Mouse (Mus musculus) neural tube, embryonic 12.5 days (tissue): Measurements from ENCODE around the gene Srsf4. TPM values are rescaled to one million over a fixed set of nuclear protein-coding genes. Genes with fewer than 3 reads are reported as not detected.

Source experiments
- ATAC-seq: fragments of 200-750 bp; cut with Nextera tagmentation; 2 replicates; pipeline ENCODE4 v1.8.0; 2017; ENCODE audit warnings: low read depth, mild to moderate bottlenecking, moderate TSS enrichment, moderate library complexity; ENCODE audit not compliant: low FRiP score
- H3K27ac ChIP-seq: fragments of 300-500 bp; sonication (generic); 2 replicates; pipeline ENCODE4 v1.5.1; 2016
- H3K27me3 ChIP-seq: fragments of 300-500 bp; sonication (generic); replicated peaks from 2 replicates; pipeline ENCODE4 v1.6.1; 2016; ENCODE audit warnings: mild to moderate bottlenecking
- H3K36me3 ChIP-seq: fragments of 300-500 bp; sonication (generic); 2 replicates; pipeline ENCODE4 v1.6.1; 2016; ENCODE audit warnings: mild to moderate bottlenecking
- H3K4me1 ChIP-seq: fragments of 300-500 bp; sonication (generic); 2 replicates; pipeline ENCODE4 v1.6.1; 2016
- H3K4me2 ChIP-seq: fragments of 300-500 bp; sonication (generic); replicated peaks from 2 replicates; pipeline ENCODE4 v1.6.1; 2016; ENCODE audit warnings: mild to moderate bottlenecking
- H3K4me3 ChIP-seq: fragments of 300-500 bp; sonication (generic); 2 replicates; pipeline ENCODE4 v1.5.1; 2016
- H3K9ac ChIP-seq: fragments of 300-500 bp; sonication (generic); 2 replicates; pipeline ENCODE4 v1.6.1; 2016; ENCODE audit warnings: mild to moderate bottlenecking
- H3K9me3 ChIP-seq: fragments of 300-500 bp; sonication (generic); 2 replicates; pipeline ENCODE4 v1.6.1; 2016; ENCODE audit warnings: mild to moderate bottlenecking
- WGBS: fragments of 180-500 bp; shearing (Covaris S2); methylation state at CpG from one replicate; pipeline ENCODE4 v1.1.7; 2016; 5-methylcytosine and 5-hydroxymethylcytosine counted together
- polyA plus RNA-seq: library from polyadenylated mRNA; unstranded; fragments of >200 nt; fragmentation: Nextera tagmentation; extraction: Ambion mirVana; gene quantifications from 2 replicates; pipeline ENCODE4 v1.2.1, GENCODE M21; 2016

Srsf4 gene
- polyA plus RNA-seq = 145 and 150 TPM in 2 replicates

DNA sequence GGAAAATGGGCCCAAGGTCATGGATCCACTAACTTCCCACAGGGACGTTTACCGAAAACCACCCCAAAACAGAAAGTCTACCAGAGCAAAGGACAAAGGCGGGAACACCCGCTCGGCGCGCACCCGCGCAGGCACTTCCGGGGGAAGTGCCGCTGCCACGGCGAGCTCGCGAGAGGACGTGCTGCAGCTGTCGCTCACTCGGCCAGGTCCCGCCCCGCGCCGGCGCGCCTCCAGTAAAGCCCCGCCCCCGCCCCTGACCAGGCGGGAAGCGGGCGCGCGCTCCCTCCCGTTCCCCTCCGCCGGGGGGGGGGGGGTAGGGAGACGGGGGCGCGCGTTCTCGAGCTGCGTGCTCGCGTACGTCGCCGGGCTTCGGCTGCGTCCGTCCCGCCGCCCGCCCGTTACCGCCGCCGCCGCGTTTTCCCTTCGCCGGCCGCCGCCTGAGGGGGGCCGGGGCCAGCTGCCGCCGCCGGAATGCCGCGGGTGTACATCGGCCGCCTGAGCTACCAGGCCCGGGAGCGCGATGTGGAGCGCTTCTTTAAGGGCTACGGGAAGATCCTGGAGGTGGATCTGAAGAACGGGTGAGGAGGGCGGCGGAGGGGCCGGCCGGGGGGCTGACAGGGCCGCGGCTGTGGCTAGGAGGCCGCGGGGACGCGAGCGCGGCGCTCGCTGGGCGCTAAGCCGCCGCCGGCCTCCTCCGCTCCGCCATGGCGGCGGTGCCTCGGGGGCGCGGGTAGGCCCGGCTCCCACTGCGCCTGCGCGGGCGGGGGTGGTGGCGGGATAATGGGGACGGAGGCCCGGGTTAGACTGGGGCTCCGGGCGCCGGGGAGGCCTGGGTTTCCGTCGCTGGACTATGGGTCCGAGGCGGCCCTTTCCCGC, at the start of gene Srsf4:
Srsf4 (plus strand) TSS at position 325 of the 876 bp plus-strand sequence.
- under 1% methylated on average over 114 of the region's 116 CpGs for WGBS
- Histone ChIP-seq H3K27me3 (no peaks in the 10 kb centered on the region), H3K4me1 (peaks cover 36% of the 10 kb centered on the region), H3K4me3 (peak within 1 kb of the TSS; percentile 96), H3K9me3 (no peaks in the 10 kb centered on the region), H3K27ac (peak within 1 kb of the TSS; percentile 97), H3K9ac (peak within 1 kb of the TSS; percentile 99), H3K4me2 (peak within 1 kb of the TSS; percentile 86), H3K36me3 (no peaks in the 10 kb centered on the region)
- ATAC-seq = peak; percentile 95

DNA sequence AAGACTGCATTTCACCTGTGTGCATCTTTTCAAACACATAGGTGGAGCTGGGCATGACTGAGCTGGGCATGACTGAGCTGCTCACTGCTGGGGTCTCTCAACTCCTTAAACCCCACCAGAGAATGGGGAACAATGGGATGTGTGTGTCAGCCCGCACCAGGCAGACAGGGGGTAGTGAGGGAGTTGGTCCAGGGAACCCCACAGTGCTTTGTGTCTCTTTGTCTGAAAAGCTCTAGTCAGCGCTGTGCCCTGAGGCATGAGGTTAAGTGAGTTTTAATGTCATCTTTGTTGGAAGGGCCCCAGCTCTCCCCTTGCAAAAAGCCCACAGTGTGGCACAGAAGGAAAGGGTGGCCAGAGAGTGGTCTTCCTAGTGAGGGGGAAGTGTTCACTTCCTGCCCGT, 48.5 kb upstream of the Srsf4 start:
- Histone ChIP-seq H3K36me3 (no peaks in the 10 kb centered on the region), H3K27ac (no peak overlapping the region), H3K4me2 (no peak overlapping the region), H3K4me3 (no peak overlapping the region), H3K9me3 (no peaks in the 10 kb centered on the region), H3K27me3 (no peaks in the 10 kb centered on the region), H3K9ac (no peak overlapping the region), H3K4me1 (peaks cover 25% of the 10 kb centered on the region)
- 34% methylated on average over 3 of the region's 3 CpGs for WGBS
- no peak for ATAC-seq

DNA sequence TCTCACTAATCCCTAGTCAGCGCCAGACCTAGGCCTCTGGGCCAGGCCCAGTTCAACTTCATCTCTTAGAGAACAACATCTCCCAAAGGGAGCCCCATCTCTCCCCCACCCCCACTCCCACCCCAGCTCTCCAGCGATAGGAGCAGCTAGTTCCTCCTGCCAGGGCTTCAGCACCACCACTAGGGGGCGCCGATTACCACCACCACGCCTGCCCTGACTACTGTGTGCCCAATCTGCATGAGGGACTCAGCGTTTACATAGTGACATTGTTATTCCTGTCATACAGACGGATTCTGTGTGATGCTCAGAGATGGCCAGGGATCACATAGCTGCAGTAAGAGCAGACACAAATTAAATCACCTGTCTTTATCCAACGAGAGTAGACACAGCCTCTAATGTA, 47.6 kb upstream of the Srsf4 start:
- no peak overlapping the region for H3K9ac ChIP-seq
- WGBS = 49% methylated on average over 8 of the region's 8 CpGs
- H3K36me3 ChIP-seq = no peaks in the 10 kb centered on the region
- H3K4me3 ChIP-seq = no peak overlapping the region
- no peak overlapping the region for H3K27ac ChIP-seq
- H3K27me3 ChIP-seq = no peaks in the 10 kb centered on the region; the same call in 1 of the 2 replicates
- H3K4me1 ChIP-seq = peaks cover 20% of the 10 kb centered on the region
- H3K4me2 ChIP-seq = no peak overlapping the region
- no peaks in the 10 kb centered on the region for H3K9me3 ChIP-seq
- no peak for ATAC-seq

DNA sequence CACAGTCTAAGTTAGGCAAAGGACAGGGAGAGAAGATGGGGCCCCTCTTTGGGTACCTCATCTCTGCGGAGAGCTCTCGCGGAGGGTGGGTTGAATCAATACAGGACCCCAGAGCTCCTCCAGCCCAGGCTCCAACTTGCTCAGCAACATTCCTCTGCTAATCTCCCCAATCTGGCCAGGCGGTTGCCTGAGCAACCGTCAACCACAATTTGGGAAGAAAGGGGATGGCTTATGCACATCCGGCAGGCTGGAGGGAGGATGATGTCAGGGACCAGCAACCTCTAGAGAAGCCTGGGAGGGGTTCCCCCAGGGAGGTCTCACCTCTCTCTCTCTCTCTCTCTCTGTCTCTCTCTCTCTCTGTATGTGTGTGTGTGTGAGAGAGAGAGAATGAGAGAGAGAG, 46.5 kb upstream of the Srsf4 start:
- no peak overlapping the region for H3K4me3 ChIP-seq
- 21% methylated on average over 6 of the region's 6 CpGs for WGBS
- H3K36me3 ChIP-seq = no peaks in the 10 kb centered on the region
- no peak for ATAC-seq
- H3K9me3 ChIP-seq = no peaks in the 10 kb centered on the region
- no peak overlapping the region for H3K9ac ChIP-seq
- H3K27ac ChIP-seq = no peak overlapping the region
- H3K4me1 ChIP-seq = peaks cover 12% of the 10 kb centered on the region
- no peaks in the 10 kb centered on the region; the same call in 1 of the 2 replicates for H3K27me3 ChIP-seq
- no peak overlapping the region for H3K4me2 ChIP-seq

DNA sequence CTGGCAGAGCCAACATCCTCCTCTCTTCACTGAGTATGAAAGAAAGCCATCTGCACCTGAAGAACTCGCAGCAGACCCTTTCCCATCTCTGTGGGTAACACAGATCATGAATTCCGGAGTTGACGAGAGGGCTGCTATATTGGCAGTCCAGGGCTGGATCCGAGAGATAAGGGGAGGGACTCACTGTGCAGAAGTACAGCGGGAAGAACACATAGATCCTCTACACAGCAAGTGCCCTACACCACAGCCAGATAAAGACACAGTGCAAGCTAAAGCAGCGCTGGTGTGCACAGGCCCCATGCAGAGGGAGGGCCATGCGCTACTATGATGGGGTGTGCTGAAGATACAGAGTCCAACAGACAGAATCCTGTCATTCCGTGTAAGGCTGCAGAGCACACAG, 44.3 kb upstream of the Srsf4 start:
- Histone ChIP-seq H3K4me1 (peaks cover 16% of the 10 kb centered on the region), H3K4me2 (no peak overlapping the region), H3K4me3 (no peak overlapping the region), H3K9me3 (no peaks in the 10 kb centered on the region), H3K27me3 (peaks cover 3% of the 10 kb centered on the region; the same call in 1 of the 2 replicates), H3K27ac (no peak overlapping the region), H3K9ac (no peak overlapping the region), H3K36me3 (no peaks in the 10 kb centered on the region)
- no peak for ATAC-seq
- 85% methylated on average over 8 of the region's 8 CpGs for WGBS

DNA sequence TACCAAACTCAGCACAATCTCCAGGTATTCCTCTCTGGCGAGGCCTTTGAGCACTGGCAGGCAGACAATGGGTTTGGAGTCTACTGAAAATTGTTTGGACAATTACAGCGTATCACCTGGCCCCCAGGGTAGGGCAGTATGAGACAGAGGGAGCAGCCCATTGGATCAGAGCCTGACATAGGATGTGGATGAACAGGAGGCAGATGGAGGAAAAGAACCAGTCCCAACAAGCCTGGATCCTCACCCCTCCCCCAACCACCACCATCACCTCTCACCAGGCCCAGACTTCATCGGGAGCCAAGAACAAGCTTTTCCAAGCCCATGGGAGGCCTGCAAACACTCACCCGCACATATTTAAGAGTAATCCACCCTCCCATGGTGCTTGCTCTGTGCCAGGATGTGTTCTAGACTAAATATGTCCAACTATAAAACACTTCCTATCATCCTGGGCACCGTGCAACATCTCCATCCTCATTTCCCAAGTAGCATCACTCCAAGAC, 41.8 kb upstream of the Srsf4 start:
- ATAC-seq = no peak
- Histone ChIP-seq H3K9ac (no peak overlapping the region), H3K4me1 (peaks cover 14% of the 10 kb centered on the region), H3K4me3 (no peak overlapping the region), H3K27me3 (peaks cover 24% of the 10 kb centered on the region), H3K36me3 (no peaks in the 10 kb centered on the region), H3K4me2 (no peak overlapping the region), H3K9me3 (no peaks in the 10 kb centered on the region), H3K27ac (no peak overlapping the region)
- WGBS = 85% methylated on average over 5 of the region's 5 CpGs

DNA sequence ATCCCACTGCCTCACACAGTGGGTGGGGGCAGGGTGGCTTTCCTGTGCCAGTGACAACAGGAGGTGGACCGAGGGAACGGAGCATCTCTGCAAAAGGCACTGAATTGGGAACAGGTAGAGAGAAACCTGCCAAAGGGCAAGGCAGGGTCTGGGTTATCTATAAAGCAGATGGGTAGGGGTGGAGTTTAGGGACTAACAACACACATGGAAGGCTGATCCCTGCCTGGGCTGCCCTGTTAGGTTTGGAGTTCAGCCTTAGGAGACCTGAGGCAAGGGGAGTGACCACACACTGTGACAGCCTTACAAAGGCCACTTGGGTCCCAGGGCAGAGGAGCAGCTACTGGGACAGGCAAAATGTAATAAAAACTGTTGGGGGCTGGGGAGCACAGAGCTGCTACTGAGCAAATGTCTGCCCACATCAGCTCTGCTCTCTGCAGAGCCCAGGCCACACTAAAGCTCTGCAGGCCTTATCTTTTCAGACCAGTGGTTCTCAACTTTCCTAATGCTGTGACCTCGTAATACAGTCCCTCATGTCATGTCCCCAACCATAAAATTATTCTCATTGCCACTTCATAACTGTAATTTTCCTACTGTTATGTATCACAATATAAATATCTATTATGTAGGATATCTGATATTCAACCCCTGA, 40.5 kb upstream of the Srsf4 start:
- 81% methylated on average over 3 of the region's 3 CpGs for WGBS
- no peak overlapping the region for H3K4me2 ChIP-seq
- H3K4me3 ChIP-seq = no peak overlapping the region
- H3K4me1 ChIP-seq = peaks cover 23% of the 10 kb centered on the region
- H3K9ac ChIP-seq = no peak overlapping the region
- H3K9me3 ChIP-seq = no peaks in the 10 kb centered on the region
- no peaks in the 10 kb centered on the region for H3K36me3 ChIP-seq
- H3K27ac ChIP-seq = no peak overlapping the region
- peaks cover 36% of the 10 kb centered on the region for H3K27me3 ChIP-seq
- ATAC-seq = no peak

DNA sequence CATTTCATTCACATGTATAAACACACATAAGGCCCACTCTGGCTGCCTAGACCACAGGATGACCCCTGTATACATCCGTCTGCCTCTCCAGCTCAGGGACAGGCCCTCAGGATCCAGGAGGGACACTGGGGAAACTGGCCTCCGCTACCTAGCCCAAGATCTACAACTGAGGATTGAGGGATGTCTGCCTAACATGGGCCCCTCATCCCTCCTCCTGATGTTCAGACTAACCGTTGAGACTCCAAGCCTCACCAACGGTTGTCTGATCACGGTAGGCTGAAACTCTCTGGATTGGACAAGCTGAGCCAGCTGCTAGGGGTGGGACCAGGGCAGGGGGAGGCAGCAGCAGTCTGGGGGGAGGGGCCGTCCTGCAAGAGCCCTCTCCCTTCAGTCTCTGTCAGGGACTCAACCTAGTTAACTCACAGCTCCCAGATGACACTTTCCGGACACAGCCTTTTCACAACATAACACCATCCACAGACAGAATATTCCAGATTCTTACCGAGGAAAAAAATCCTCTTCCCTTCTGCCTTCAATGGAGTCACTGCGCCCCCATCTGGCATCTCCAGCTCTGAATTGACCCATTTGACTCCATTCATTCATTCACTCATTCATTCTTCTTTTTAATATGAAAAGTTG, 39.3 kb upstream of the Srsf4 start:
- H3K27me3 ChIP-seq = peaks cover 38% of the 10 kb centered on the region
- H3K27ac ChIP-seq = no peak overlapping the region
- H3K9ac ChIP-seq = no peak overlapping the region
- no peak overlapping the region for H3K4me2 ChIP-seq
- no peaks in the 10 kb centered on the region for H3K36me3 ChIP-seq
- H3K4me1 ChIP-seq = peaks cover 27% of the 10 kb centered on the region
- no peak for ATAC-seq
- WGBS = 31% methylated on average over 9 of the region's 9 CpGs
- no peaks in the 10 kb centered on the region for H3K9me3 ChIP-seq
- H3K4me3 ChIP-seq = no peak overlapping the region

DNA sequence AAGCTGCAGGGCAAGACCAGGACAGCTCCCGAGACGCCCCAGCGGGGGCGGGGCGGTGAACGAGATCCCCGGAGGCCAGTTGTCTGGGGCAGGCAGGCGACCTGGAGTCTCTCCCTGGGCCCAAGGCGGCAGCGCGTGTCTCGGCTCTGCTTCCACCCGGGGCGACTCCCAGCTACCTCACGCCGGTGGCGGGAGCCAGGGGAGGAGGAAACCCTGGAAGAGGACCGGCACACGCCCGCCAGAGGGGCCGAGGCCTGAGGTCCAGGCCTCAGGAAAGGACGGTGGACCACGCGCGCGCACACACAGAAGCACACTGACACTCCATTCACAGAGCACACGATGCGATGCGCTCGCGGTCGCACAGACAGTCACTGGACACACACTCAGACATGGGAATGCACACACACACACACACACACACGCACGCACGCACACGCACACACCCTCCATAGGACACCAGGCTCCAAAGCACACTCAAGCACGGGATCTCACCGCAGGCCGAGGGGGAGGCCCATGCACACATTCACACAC, 37.0 kb upstream of the Srsf4 start:
- H3K4me3 ChIP-seq = peak overlapping the region; percentile 58
- no peaks in the 10 kb centered on the region for H3K9me3 ChIP-seq
- peaks cover 27% of the 10 kb centered on the region for H3K4me1 ChIP-seq
- WGBS = 1% methylated on average over 39 of the region's 39 CpGs
- no peaks in the 10 kb centered on the region for H3K36me3 ChIP-seq
- peaks cover 42% of the 10 kb centered on the region for H3K27me3 ChIP-seq
- H3K4me2 ChIP-seq = peak overlapping the region; percentile 98
- peak; percentile 46 for ATAC-seq
- peak overlapping the region; percentile 70 for H3K9ac ChIP-seq
- no peak overlapping the region for H3K27ac ChIP-seq

DNA sequence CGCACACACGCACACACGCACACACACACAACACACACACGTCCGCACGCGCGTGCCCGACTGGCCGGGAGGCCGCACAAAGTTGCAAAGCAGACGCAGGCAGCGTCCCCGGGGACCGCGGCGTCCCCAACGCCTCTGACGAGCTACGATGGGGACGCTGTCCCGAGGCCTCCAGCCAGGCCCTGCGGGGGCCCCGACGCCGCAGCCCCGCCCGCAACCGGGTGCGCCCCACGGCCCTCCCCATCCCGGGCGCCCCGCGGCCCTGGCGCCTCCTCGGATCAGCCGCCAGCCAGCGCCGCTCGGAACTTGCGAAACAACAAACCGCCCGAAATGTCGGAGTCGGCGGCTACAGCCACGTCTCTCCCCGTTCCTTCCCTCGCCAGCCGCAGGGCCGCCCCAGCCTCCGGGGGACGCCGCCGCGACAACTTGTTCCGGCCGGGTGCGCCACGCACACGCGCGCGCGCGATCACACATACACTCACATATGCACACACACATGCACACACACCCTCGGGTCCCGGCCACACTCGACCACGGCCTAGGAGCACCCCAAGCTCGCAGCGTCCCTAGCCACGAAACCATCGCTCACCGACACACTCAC, 36.4 kb upstream of the Srsf4 start:
- H3K4me2 ChIP-seq = peak overlapping the region; percentile 98
- peak; percentile 34; the same call in 1 of the 2 replicates for ATAC-seq
- peak overlapping the region; percentile 70 for H3K9ac ChIP-seq
- H3K4me1 ChIP-seq = peaks cover 27% of the 10 kb centered on the region
- H3K27me3 ChIP-seq = peaks cover 43% of the 10 kb centered on the region
- H3K9me3 ChIP-seq = no peaks in the 10 kb centered on the region
- H3K36me3 ChIP-seq = no peaks in the 10 kb centered on the region
- H3K4me3 ChIP-seq = peak overlapping the region; percentile 58
- under 1% methylated on average over 76 of the region's 76 CpGs for WGBS
- no peak overlapping the region for H3K27ac ChIP-seq

DNA sequence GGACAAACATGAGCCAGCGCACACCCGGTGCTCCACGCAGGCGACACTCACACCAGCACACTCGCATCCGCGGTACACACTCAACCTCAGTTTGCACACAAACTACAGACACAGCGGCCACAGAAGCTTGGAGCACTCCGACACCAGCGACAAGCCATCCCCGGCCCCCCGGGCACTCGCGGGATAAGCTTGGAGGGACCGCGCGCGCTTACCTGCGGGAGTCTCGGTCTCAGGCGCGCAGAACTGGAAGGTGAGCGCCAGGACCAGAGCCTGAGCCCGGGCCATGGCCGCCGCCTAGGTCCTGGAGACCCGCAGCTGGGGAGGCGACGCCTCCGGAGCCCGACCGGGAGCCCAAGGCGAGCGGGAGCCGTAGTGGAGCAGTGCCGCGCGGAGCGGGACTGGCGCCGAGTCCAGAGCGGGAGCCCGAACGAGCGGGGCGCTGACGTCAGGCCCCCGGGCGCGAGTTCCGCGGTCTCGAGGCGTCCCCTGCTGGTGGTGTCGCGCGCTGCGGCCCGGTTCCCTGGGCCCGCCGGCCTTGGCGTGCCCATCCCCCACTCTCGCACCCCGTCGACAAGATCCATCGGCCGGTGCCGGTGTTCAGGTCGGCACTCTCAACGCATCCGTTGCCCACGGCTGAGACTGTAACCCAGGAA, 35.4 kb upstream of the Srsf4 start, which contains the start of gene Ptpru:
Ptpru (minus strand) TSS at position 417 of the 653 bp plus-strand sequence.
- Histone ChIP-seq H3K4me2 (peak within 1 kb of the TSS; percentile 98), H3K9ac (peak within 1 kb of the TSS; percentile 70), H3K4me1 (peaks cover 27% of the 10 kb centered on the region), H3K27me3 (peaks cover 40% of the 10 kb centered on the region), H3K9me3 (no peaks in the 10 kb centered on the region), H3K36me3 (no peaks in the 10 kb centered on the region), H3K4me3 (peak within 1 kb of the TSS; percentile 58), H3K27ac (no peak within 1 kb of the TSS)
- under 1% methylated on average over 72 of the region's 72 CpGs for WGBS
- peak; percentile 62; the same call in 1 of the 2 replicates for ATAC-seq
